Mouse (Mus musculus) left cerebral cortex, adult 18-20 months (tissue): ENCODE measurements around the gene Cntn2. TPM values are rescaled to one million over a fixed set of nuclear protein-coding genes. Genes with fewer than 3 reads are reported as not detected.

Source experiments
- DNase-seq, 2 experiments: peaks; one replicate each; pipeline ENCODE4 v3.0.0; 2021 to 2022; ENCODE audit warnings: low spot score in 2 of 2, mixed read lengths in 1 of 2
- total RNA-seq, 2 experiments: library from RNA; stranded (reverse); gene quantifications; 2 replicates each; pipeline ENCODE4 v1.2.3; 2021

Cntn2 gene
- total RNA-seq, 2 experiments from 2014 or later: 65.8 to 86.7 TPM

GRCm38 (mm10) chr1:132464651-132465050 is 78.4 kb downstream of the Cntn2 start:
- no peak for DNase-seq

Other genes starting within 250 kb of the Cntn2 start
- gene Klhdc8a, start 244.6 kb downstream of the Cntn2 start, total RNA-seq: 10 to 100 TPM; 11.7 to 14.5 TPM
- 1 to 10 TPM; 1.3 TPM for gene Nuak2, start 227.1 kb downstream of the Cntn2 start, total RNA-seq
- 100 to 1,000 TPM; 204 to 205 TPM for gene Tmcc2, start 152.0 kb downstream of the Cntn2 start, total RNA-seq
- 10 to 100 TPM; 44.3 to 45.2 TPM for gene Dstyk, start 125.7 kb downstream of the Cntn2 start, total RNA-seq
- gene Rbbp5, start 65.9 kb downstream of the Cntn2 start, total RNA-seq: 10 to 100 TPM; 59.5 to 61.4 TPM
- gene Tmem81, start 37.0 kb downstream of the Cntn2 start, total RNA-seq: 1 to 10 TPM; 4.7 to 4.8 TPM
- gene Nfasc, start 198.5 kb upstream of the Cntn2 start, total RNA-seq: 100 to 1,000 TPM; 128 to 134 TPM